Mouse (Mus musculus) heart, postnatal 0 days (tissue): Measurements from ENCODE around the gene Il15.

Source experiments
- CTCF ChIP-seq: IDR thresholded peaks from 2 replicates; pipeline ENCODE4 v1.5.1; 2016; ENCODE audit warnings: antibody characterized with exemption, control low read depth, low read depth
- EP300 ChIP-seq: IDR thresholded peaks from 2 replicates; pipeline ENCODE4 v1.6.1; 2016; ENCODE audit warnings: antibody characterized with exemption, low read depth

- peak; percentile 82 for TF ChIP-seq EP300
- TF ChIP-seq CTCF, result no peak
Observed at GRCm38 (mm10) chr8:82387614-82388013, 15.4 kb downstream of the Il15 start.
